Mouse (Mus musculus): Measurements from ENCODE around the gene Camta2. TPM values are rescaled to one million over a fixed set of nuclear protein-coding genes. Genes with fewer than 3 reads are reported as not detected.

Camta2 gene
- polyA plus RNA-seq, 1 experiment from 2014 or later = 9.1 TPM

DNA sequence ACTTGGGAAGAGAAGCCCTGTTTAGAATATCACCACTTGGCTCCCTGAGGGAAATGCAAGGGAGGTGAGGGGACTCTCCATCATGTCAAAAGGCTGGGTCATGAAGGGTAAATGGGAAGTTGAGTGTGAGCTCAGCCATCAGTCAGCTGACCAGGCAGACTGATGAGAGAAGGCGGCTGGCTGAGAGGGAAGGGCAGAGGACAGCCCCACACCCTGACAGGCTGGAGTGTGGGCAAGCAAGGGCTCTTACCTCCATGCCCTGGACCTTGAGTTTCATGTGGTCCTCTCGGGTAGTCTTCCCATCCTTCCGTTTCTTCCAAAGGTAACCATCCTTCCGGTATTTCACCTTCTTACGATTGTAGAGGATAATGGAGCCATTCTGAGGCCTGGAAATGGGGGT, 4.3 kb downstream of the Camta2 start:
- Histone ChIP-seq H3K27ac (no peak overlapping the region), H3K9me3 (no peaks in the 10 kb centered on the region), H3K36me3 (replicated peaks) (peaks cover 59% of the 10 kb centered on the region), H3K27me3 (ENCODE audit: poor library complexity, severe bottlenecking) (0 out of 2 replicates have a peak, but pooled peaks cover 3% of the 10 kb centered on the region), H3K4me1 (peaks cover 53% of the 10 kb centered on the region), H3K4me3 (no peak overlapping the region)
- no peak for DNase-seq (ENCODE audit: extremely low spot score, low spot score)
- 93% methylated on average over 5 of the region's 5 CpGs for WGBS

DNA sequence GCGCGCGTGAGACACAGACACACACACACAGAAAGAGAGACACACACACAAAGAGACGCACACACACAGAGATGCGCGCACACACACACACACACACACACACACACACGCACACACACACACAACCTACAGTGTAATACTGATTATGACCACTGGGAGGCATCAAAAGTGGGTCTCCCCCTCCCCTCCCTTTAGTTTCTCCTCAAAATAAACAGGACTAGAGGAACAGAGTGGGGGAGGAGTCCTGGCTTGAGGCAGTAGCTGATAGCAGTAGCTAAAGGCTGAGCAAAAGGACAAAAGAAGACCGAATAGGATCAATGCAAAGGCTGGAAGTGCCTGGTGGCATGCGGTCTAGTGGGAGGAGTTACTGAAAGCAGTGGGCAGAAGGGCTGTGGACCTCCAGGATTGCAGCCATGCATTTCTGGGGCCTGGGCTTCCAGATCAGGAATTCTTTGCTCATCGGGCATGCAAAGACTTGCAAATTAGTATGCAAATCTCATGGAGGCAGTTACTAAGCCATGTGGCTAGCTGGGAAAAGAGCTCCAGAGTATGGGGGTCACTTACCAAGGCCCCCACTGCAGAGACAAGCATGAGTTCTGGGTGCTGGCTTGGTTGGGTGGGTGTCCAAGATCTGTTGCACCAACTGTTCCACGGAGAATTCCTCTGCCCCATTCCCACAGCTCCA, 5.9 kb downstream of the Camta2 start:
- Histone ChIP-seq H3K9me3 (no peaks in the 10 kb centered on the region), H3K27me3 (ENCODE audit: poor library complexity, severe bottlenecking) (0 out of 2 replicates have a peak, but pooled peaks cover 3% of the 10 kb centered on the region), H3K4me3 (peak overlapping the region; percentile 29), H3K36me3 (replicated peaks) (peaks cover 64% of the 10 kb centered on the region), H3K4me1 (peaks cover 40% of the 10 kb centered on the region), H3K27ac (peak overlapping the region; percentile 84)
- DNase-seq (ENCODE audit: extremely low spot score, low spot score) = peak; percentile 67
- WGBS = 13% methylated on average over 8 of the region's 11 CpGs

DNA sequence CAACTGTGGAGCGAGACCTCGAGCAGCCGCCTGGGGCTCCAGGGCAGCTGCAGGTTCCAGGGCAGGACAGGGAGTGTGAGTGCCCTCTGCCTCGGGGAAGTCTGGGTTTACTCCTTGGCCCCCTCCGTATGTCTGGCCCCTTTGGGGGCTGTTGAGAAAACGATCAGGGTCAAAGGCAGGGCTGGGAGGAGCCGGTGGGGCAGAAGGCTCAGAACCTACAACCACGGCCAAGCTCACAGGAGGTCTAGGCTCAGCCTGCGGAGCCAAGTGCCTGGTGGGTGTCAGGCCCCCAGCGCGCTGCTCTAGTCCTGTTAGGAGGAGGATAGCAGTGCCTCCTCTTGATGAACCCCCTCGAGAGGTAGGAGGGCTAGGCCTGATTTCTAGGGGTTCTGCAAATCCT, 6.7 kb downstream of the Camta2 start:
- Histone ChIP-seq H3K36me3 (replicated peaks) (peaks cover 68% of the 10 kb centered on the region), H3K27me3 (ENCODE audit: poor library complexity, severe bottlenecking) (0 out of 2 replicates have a peak, but pooled peaks cover 3% of the 10 kb centered on the region), H3K9me3 (no peaks in the 10 kb centered on the region), H3K4me1 (peaks cover 31% of the 10 kb centered on the region), H3K27ac (peak overlapping the region; percentile 84), H3K4me3 (0 out of 2 replicates have a peak overlapping the region, but pooled peaks have one; percentile 1)
- WGBS = 60% methylated on average over 12 of the region's 12 CpGs
- no peak for DNase-seq (ENCODE audit: extremely low spot score, low spot score)

DNA sequence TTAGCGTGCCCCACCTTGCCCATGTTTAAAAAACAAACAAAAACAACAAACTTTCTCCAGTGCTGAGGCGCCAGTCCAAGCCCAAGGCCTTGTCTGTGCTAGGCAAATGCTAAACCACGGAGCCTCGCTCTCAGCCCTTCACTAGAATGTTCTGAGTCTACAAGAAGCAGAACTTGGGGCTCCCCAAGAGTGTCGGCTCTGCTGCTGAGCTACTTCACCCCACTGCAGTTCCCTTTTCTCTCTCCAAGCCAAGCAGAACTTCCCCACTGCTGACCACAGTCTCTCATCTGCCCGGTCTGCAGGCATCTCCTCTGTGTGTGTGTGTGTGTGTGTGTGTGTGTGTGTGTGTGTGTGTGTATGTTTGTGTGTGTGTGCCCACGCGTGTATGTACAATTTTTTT, 8.0 kb downstream of the Camta2 start:
- no peak overlapping the region for H3K4me3 ChIP-seq
- H3K36me3 ChIP-seq (replicated peaks) = peaks cover 72% of the 10 kb centered on the region
- WGBS = 88% methylated on average over 8 of the region's 8 CpGs
- H3K27me3 ChIP-seq (ENCODE audit: poor library complexity, severe bottlenecking) = 0 out of 2 replicates have a peak, but pooled peaks cover 3% of the 10 kb centered on the region
- H3K27ac ChIP-seq = no peak overlapping the region
- no peaks in the 10 kb centered on the region for H3K9me3 ChIP-seq
- peaks cover 30% of the 10 kb centered on the region for H3K4me1 ChIP-seq
- DNase-seq (ENCODE audit: extremely low spot score, low spot score) = no peak

DNA sequence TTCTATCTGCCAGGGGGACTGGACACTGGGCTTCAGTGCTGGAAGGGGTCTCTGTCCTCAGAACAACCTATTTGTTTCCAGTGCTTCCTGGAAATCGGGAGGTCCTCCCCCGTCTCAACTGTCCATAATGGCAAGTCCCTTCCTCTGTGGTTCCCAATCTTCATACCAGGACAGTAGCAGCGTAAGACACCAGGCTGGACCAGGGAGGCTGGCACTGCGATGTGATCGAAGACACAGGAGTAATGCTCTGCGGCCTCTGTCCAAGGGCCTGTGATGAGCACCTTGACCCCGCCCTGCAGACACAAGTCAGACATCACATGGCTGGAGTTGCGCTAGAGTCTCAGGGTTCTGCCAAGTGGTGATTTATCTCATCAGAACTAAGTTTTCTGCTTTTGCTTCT, 8.5 kb downstream of the Camta2 start:
- Histone ChIP-seq H3K4me3 (no peak overlapping the region), H3K27me3 (ENCODE audit: poor library complexity, severe bottlenecking) (0 out of 2 replicates have a peak, but pooled peaks cover 3% of the 10 kb centered on the region), H3K36me3 (replicated peaks) (peaks cover 71% of the 10 kb centered on the region), H3K4me1 (peaks cover 30% of the 10 kb centered on the region), H3K27ac (no peak overlapping the region), H3K9me3 (no peaks in the 10 kb centered on the region)
- no peak for DNase-seq (ENCODE audit: extremely low spot score, low spot score)
- WGBS = 93% methylated on average over 8 of the region's 8 CpGs

DNA sequence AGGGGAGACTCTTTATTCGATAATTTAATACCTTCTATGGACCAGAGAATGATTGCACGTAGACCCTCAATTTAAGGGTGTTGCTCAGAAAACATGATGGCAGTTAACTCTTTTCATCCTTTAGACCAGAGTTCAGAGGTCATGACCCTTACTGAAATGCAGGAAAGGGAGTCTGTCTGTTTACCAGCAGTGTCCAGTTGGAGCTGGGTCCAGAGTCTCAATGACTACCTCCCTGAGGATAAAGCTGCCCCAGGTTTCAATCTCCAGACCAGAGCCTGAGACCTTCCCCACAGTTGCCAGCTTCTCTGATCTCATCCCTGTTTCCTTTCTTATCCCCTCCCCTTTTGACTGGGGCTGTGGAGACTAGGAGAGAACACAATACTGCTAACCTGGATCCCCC, 9.3 kb downstream of the Camta2 start:
- 0 out of 2 replicates have a peak, but pooled peaks cover 3% of the 10 kb centered on the region for H3K27me3 ChIP-seq (ENCODE audit: poor library complexity, severe bottlenecking)
- no peak overlapping the region for H3K4me3 ChIP-seq
- 81% methylated on average over 2 of the region's 2 CpGs for WGBS
- H3K9me3 ChIP-seq = no peaks in the 10 kb centered on the region
- H3K4me1 ChIP-seq = peaks cover 32% of the 10 kb centered on the region
- no peak overlapping the region for H3K27ac ChIP-seq
- H3K36me3 ChIP-seq (replicated peaks) = peaks cover 71% of the 10 kb centered on the region
- DNase-seq (ENCODE audit: extremely low spot score, low spot score) = no peak

DNA sequence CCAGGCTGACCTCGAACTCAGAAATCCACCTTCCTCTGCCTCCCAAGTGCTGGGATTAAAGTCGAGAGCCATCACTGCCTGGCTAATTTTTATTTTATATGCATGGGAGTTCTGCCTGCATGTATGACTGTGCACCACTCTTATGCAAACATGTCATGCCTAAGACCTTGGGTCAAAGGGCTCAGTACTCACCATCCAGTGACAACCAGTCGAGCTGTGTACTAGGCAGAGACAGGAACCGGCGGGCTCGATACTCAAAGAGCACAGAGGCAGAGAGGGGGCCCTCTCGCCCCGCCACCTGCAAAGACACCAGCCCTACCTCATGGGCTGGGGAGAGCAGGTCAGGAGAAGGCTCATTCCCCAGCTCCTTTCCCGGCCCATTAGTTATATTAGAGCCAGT, 9.8 kb downstream of the Camta2 start:
- peaks cover 67% of the 10 kb centered on the region for H3K36me3 ChIP-seq (replicated peaks)
- peaks cover 29% of the 10 kb centered on the region for H3K4me1 ChIP-seq
- no peak overlapping the region for H3K4me3 ChIP-seq
- 0 out of 2 replicates have a peak, but pooled peaks cover 3% of the 10 kb centered on the region for H3K27me3 ChIP-seq (ENCODE audit: poor library complexity, severe bottlenecking)
- no peaks in the 10 kb centered on the region for H3K9me3 ChIP-seq
- 78% methylated on average over 9 of the region's 9 CpGs for WGBS
- no peak for DNase-seq (ENCODE audit: extremely low spot score, low spot score)
- H3K27ac ChIP-seq = no peak overlapping the region

DNA sequence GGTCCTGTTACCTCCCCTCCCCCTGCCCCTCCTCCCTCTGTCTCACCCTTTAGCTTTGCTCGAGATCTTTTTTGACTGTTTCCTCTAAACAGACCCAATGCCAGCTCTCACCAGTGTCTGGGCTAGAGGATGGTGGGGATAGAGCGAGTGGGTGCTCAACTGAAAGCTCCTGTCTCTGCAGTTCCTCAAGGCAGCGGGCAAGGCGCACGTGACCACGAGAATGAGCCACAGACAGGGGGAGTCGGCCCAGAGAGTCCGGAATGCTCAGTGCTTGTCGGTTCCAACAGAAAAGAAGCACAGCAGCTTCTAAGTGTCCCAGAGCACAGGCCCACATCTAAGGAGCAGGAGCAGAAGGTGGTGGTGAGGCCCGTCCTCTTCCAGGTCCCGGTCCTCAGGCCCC, 13.4 kb downstream of the Camta2 start:
- 74% methylated on average over 11 of the region's 11 CpGs for WGBS
- DNase-seq (ENCODE audit: extremely low spot score, low spot score) = no peak

DNA sequence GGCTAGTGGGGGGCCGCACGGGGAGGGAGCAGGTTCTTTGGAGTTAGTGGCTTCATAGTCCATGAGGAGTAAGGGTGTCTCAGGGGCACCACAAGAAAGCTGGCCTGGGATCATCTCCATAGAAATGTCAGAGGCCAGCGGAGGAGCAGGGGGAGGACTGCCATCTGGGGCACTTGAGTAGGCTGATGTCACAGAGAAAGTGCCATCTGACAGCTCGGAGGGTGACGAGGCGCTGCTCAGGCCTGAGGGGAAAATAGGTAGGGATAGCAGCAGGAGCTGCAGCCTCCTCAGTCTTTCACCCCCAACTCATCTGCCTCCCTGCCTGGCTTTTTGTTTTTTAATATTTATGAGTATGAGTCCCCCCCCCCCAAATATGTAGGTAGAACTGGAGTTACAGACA, 13.9 kb downstream of the Camta2 start:
- Histone ChIP-seq H3K27ac (no peak overlapping the region), H3K4me3 (no peak overlapping the region), H3K27me3 (ENCODE audit: poor library complexity, severe bottlenecking) (no peaks in the 10 kb centered on the region), H3K9me3 (no peaks in the 10 kb centered on the region), H3K4me1 (peaks cover 31% of the 10 kb centered on the region), H3K36me3 (replicated peaks) (peaks cover 59% of the 10 kb centered on the region)
- DNase-seq (ENCODE audit: extremely low spot score, low spot score) = no peak
- WGBS = 69% methylated on average over 6 of the region's 6 CpGs

More for the DNA sequence above, 13.4 kb downstream of the Camta2 start:
- Histone ChIP-seq H3K9me3 (no peaks in the 10 kb centered on the region), H3K27ac (no peak overlapping the region), H3K36me3 (replicated peaks) (peaks cover 63% of the 10 kb centered on the region), H3K4me1 (peaks cover 30% of the 10 kb centered on the region), H3K4me3 (no peak overlapping the region), H3K27me3 (ENCODE audit: poor library complexity, severe bottlenecking) (no peaks in the 10 kb centered on the region)

DNA sequence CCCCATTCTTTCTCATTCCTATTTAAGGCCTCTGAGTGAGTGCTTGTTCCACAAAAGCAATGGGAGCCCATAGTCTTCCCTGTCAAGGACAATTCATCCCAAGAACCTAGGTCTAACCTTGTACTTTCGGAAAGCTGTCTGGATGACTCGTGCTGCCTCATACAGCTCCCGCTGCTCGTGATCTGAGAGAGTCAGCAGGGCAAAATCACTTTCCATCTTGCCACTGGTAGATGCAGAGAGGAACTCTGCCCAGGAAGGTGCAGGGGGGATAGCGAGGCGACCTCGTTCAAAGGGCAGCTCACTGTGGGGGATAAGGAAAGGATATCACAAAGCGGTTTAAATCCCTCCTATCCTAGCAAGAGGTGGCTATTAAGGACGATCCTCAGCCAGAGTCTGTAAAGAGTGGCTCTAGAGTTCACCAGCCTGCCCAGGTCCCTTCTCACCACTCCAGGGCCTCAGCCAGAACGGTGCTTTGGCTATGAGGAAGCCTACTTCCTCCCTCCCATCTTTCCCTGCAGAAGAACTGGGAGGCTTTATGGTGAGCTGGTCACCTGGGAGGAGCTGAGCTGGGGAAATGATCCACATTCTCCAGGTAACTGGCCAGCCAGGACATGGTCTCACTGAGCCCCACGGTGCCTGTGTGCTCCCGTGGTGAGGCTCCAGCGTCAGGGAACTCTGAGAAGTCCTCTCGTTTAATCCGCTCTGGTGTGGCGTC, 16.4 kb downstream of the Camta2 start:
- Histone ChIP-seq H3K27me3 (ENCODE audit: poor library complexity, severe bottlenecking) (no peaks in the 10 kb centered on the region), H3K4me3 (peak overlapping the region; percentile 72; the same call in 1 of the 2 replicates), H3K27ac (no peak overlapping the region), H3K36me3 (replicated peaks) (peaks cover 58% of the 10 kb centered on the region), H3K9me3 (no peaks in the 10 kb centered on the region), H3K4me1 (peaks cover 47% of the 10 kb centered on the region)
- no peak for DNase-seq (ENCODE audit: extremely low spot score, low spot score)
- WGBS = 77% methylated on average over 16 of the region's 16 CpGs

DNA sequence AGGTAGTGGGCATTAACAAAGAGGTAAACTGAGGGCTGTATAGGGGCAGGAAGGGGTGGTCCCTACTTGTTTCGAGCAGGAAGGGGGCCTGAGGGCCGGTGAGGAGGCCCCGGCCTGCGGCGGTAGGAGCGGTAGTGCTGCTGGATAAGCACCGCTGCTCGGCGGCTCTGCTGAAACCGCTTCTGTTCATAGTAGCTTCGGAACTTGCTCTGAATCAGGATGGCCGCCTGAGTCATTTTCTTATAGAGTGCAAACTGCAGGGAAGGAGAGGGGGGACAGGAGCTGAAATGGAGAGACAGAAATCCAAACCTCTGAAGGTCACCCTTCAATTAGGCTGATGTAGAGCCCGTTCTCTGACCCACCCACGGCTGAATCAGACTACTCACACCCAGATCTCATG, 17.4 kb downstream of the Camta2 start:
- Histone ChIP-seq H3K4me1 (peaks cover 47% of the 10 kb centered on the region), H3K9me3 (no peaks in the 10 kb centered on the region), H3K27me3 (ENCODE audit: poor library complexity, severe bottlenecking) (no peaks in the 10 kb centered on the region), H3K4me3 (peak overlapping the region; percentile 72), H3K27ac (peak overlapping the region; percentile 96), H3K36me3 (replicated peaks) (peaks cover 58% of the 10 kb centered on the region)
- 41% methylated on average over 14 of the region's 14 CpGs for WGBS
- DNase-seq (ENCODE audit: extremely low spot score, low spot score) = no peak

DNA sequence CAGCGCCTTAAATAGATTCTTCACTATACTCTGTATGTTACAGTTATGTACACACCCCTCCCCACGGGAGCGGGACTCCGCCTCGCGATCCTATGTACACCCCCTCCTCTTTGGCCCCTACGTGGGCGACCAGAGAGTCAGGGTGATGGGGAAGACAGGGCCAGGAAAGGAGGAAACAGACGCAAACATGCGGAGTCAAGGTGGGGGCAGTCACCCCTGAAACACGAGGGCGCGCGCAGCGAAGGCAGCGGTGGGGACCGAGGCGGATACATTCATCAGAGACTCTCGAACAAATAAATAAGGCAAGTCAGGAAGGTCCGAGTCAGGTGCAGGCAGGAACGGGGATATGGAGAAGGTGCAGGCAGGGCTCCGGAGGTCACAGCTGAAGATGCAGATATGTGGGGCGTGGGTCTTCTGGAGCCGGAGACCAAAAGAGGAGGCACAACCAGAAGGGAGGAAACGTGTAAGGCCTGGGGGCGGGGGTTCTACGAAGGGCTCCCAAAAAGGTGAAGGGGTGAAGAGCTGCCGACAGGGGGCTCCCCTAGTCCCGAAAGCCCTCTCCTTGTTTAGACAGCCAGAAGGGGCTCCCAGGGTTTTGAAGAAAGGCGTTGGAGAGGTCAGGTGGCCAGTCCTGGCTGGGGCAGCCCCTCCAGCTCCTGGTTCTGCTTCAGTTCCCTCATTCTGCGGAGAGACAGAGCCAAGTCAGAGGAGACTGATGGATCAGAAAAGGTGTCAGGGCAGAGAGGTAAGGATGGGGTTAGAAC, 18.1 kb downstream of the Camta2 start:
- Histone ChIP-seq H3K4me1 (peaks cover 47% of the 10 kb centered on the region), H3K9me3 (no peaks in the 10 kb centered on the region), H3K27ac (peak overlapping the region; percentile 96), H3K4me3 (peak overlapping the region; percentile 72), H3K27me3 (ENCODE audit: poor library complexity, severe bottlenecking) (no peaks in the 10 kb centered on the region), H3K36me3 (replicated peaks) (peaks cover 59% of the 10 kb centered on the region)
- under 1% methylated on average over 31 of the region's 31 CpGs for WGBS
- DNase-seq (ENCODE audit: extremely low spot score, low spot score) = peak; percentile 82

All from forebrain, embryonic 10.5 days (tissue).